Comparison of ENCODE assay signal across 8 mouse cellular contexts in genomic region chr6:146762264-146762898, GRCm38 (mm10). TPM values are rescaled to one million over a fixed set of nuclear protein-coding genes. Genes with fewer than 3 reads are reported as not detected.
DNase-seq lines count a peak whose midpoint lies in the region; ATAC-seq and TF ChIP-seq lines count a peak whose summit lies in the region.

No protein-coding gene starts in this region.

- H3K27ac ChIP-seq in heart, adult 2 months: no peak overlapping the region
- no peak overlapping the region for H3K27ac ChIP-seq in midbrain, embryonic 11.5 days (ENCODE audit: low read depth, low read length)
- no peak overlapping the region for H3K27ac ChIP-seq in midbrain, embryonic 16.5 days (ENCODE audit: low read length)

- ATAC-seq in midbrain, embryonic 11.5 days (ENCODE audit: low FRiP score): no peak
- ATAC-seq in midbrain, embryonic 16.5 days: no peak
- ATAC-seq in erythroid progenitor cell, adult 5-6 weeks (replicated peaks; ENCODE audit: low FRiP score, poor library complexity, severe bottlenecking): no peak

- no peak overlapping the region for H3K4me2 ChIP-seq in midbrain, embryonic 11.5 days
- no peak overlapping the region for H3K4me2 ChIP-seq in midbrain, embryonic 16.5 days (ENCODE audit: low read length)

- H3K4me3 ChIP-seq in heart, adult 2 months: no peak overlapping the region
- H3K4me3 ChIP-seq in midbrain, embryonic 11.5 days (ENCODE audit: low read depth, low read length): no peak overlapping the region
- no peak overlapping the region for H3K4me3 ChIP-seq in midbrain, embryonic 16.5 days (ENCODE audit: low read depth, low read length)

- H3K36me3 ChIP-seq in heart, adult 2 months (ENCODE audit: control insufficient read depth, insufficient read depth, low read length): no peaks in the 10 kb centered on the region; the same call in 1 of the 2 replicates
- H3K36me3 ChIP-seq in midbrain, embryonic 11.5 days (ENCODE audit: control insufficient read depth, insufficient read depth, low read length): no peaks in the 10 kb centered on the region
- no peaks in the 10 kb centered on the region for H3K36me3 ChIP-seq in midbrain, embryonic 16.5 days (ENCODE audit: control insufficient read depth, insufficient read depth, low read length)

- H3K79me2 ChIP-seq in heart, adult 2 months (replicated peaks; ENCODE audit: control insufficient read depth, insufficient read depth, low read length): peaks cover 1% of the 10 kb centered on the region; the same call in 1 of the 2 replicates

- H3K4me1 ChIP-seq in heart, adult 2 months (ENCODE audit: control insufficient read depth, insufficient read depth, low read length): peaks cover 2% of the 10 kb centered on the region; the same call in 1 of the 2 replicates
- H3K4me1 ChIP-seq in midbrain, embryonic 11.5 days (ENCODE audit: control insufficient read depth, insufficient read depth, low read length): no peaks in the 10 kb centered on the region
- H3K4me1 ChIP-seq in midbrain, embryonic 16.5 days (ENCODE audit: control insufficient read depth, insufficient read depth, low read length): no peaks in the 10 kb centered on the region

- peak; percentile 53; the same call in 1 of the 2 replicates for TF ChIP-seq EP300 in heart, adult 2 months (IDR thresholded peaks at IDR 0.05; ENCODE audit: insufficient read depth, low read depth, low read length)

- no peak for TF ChIP-seq POLR2A in heart, adult 2 months (IDR thresholded peaks at IDR 0.05; ENCODE audit: insufficient read depth, low read depth, low read length)

- peak; percentile 80 for TF ChIP-seq CTCF in heart, adult 2 months (IDR thresholded peaks at IDR 0.05)

- no peaks in the 10 kb centered on the region for H3K9me3 ChIP-seq in midbrain, embryonic 11.5 days (ENCODE audit: control insufficient read depth, low read length)
- H3K9me3 ChIP-seq in midbrain, embryonic 16.5 days (replicated peaks; ENCODE audit: control insufficient read depth, low read length, poor library complexity, severe bottlenecking): no peaks in the 10 kb centered on the region

- intact Hi-C loops in heart, adult 2 months (cut with DNase I): loop anchor here (1.0 to 10.0 kb wide), 2 partner anchors 100 to 188 kb away; partner anchors contain the start of genes Fgfr1op2 and Ints13
- intact Hi-C loops in heart, postnatal 14 days (cut with DNase I): loop anchor here (1.0 to 10.0 kb wide), 2 partner anchors 100 to 358 kb away; no protein-coding TSS in a partner anchor

- no peaks in the 10 kb centered on the region for H3K27me3 ChIP-seq in heart, adult 2 months (ENCODE audit: control insufficient read depth, insufficient read depth, low read length)
- no peaks in the 10 kb centered on the region for H3K27me3 ChIP-seq in midbrain, embryonic 11.5 days (ENCODE audit: control insufficient read depth, insufficient read depth, low read length)
- H3K27me3 ChIP-seq in midbrain, embryonic 16.5 days (ENCODE audit: control insufficient read depth, insufficient read depth, low read depth, low read length): no peaks in the 10 kb centered on the region

- no peak for DNase-seq in heart, adult 2 months
- no peak for DNase-seq in heart, postnatal 14 days
- peak; percentile 92 for DNase-seq in midbrain, embryonic 11.5 days (ENCODE audit: low spot score, missing footprints)
- peak; percentile 18 to 27 for DNase-seq in cerebellum, postnatal 25 days
- DNase-seq in retina, postnatal 1 day: peak; percentile 64
- DNase-seq in frontal cortex, postnatal 14 days (ENCODE audit: low spot score in 2 of 2): no peak

- 62% methylated on average over 5 of the region's 5 CpGs for WGBS in heart, adult 2 months
- 63% methylated on average over 5 of the region's 5 CpGs for WGBS in midbrain, embryonic 11.5 days
- 62% methylated on average over 5 of the region's 5 CpGs for WGBS in midbrain, embryonic 16.5 days

- no peak overlapping the region for H3K9ac ChIP-seq in heart, adult 2 months (ENCODE audit: low read depth, low read length)
- no peak overlapping the region for H3K9ac ChIP-seq in midbrain, embryonic 11.5 days (ENCODE audit: low read length)
- no peak overlapping the region for H3K9ac ChIP-seq in midbrain, embryonic 16.5 days (ENCODE audit: low read depth, low read length)

RNA-seq across cellular contexts. Expression of gene Arntl2, which starts 33.5 kb away (rescaled TPM):
- 1 to 10 TPM in 1 of 2 experiments, under 1 TPM in 1; 0.86 to 1.5 TPM for total RNA-seq in heart, adult 2 months (2021)
- polyA plus RNA-seq in heart, adult 2 months (2012; rRNA removed): 1.6 and 2.6 TPM in 2 replicates
- 1 to 10 TPM; 1.4 to 2.5 TPM for total RNA-seq in heart, postnatal 14 days (2021)
- polyA plus RNA-seq in midbrain, embryonic 11.5 days (2014; fragmentation: Nextera tagmentation; extraction: Ambion mirVana): 1.4 and 1.5 TPM in 2 replicates
- 2.9 and 4.2 TPM in 2 replicates for polyA plus RNA-seq in midbrain, embryonic 16.5 days (2015; fragmentation: Nextera tagmentation; extraction: Ambion mirVana)
- total RNA-seq in erythroid progenitor cell, adult 5-6 weeks (2015; ENCODE audit: low replicate concordance): 0.84 and 1.4 TPM in 2 replicates
- not detected in 2 replicates for total RNA-seq in erythroid progenitor cell, adult 5-6 weeks (2017; ENCODE audit: low replicate concordance)

RNA-seq across cellular contexts. Expression of gene Stk38l, which starts 37.6 kb away (rescaled TPM):
- total RNA-seq in heart, adult 2 months (2021): 10 to 100 TPM; 13.9 to 14.4 TPM
- 3.1 and 8.0 TPM in 2 replicates for polyA plus RNA-seq in heart, adult 2 months (2012; rRNA removed)
- total RNA-seq in heart, postnatal 14 days (2021): 10 to 100 TPM; 14.9 to 15.8 TPM
- polyA plus RNA-seq in midbrain, embryonic 11.5 days (2014; fragmentation: Nextera tagmentation; extraction: Ambion mirVana): 20.4 and 22.2 TPM in 2 replicates
- polyA plus RNA-seq in midbrain, embryonic 16.5 days (2015; fragmentation: Nextera tagmentation; extraction: Ambion mirVana): 14.4 and 15.8 TPM in 2 replicates
- total RNA-seq in erythroid progenitor cell, adult 5-6 weeks (2015; ENCODE audit: low replicate concordance): 1.4 and 5.9 TPM in 2 replicates
- 3.2 TPM in 2 replicates for total RNA-seq in erythroid progenitor cell, adult 5-6 weeks (2017; ENCODE audit: low replicate concordance)

Comparison
In these comparisons a context has a peak if more than half of its experiments do, and no peak if none do; other contexts are left out.
1. DNase-seq: peak in midbrain, embryonic 11.5 days (single experiment), cerebellum, postnatal 25 days (2 of 2) and retina, postnatal 1 day (single experiment); none in heart, adult 2 months (0 of 2), heart, postnatal 14 days (0 of 2) and frontal cortex, postnatal 14 days (0 of 2).